Mouse (Mus musculus) CH12F3 (cell line): Measurements from ENCODE around the gene Ing3.

ENCODE experiments used
- in situ Hi-C: fragments of 300-500 bp; cut with MboI; formaldehyde crosslinking; loops from 2 replicates; pipeline ENCODE4 v1.14.3; 2020; ENCODE audit warnings: low sequenced_read_pairs

Ing3 gene

DNA sequence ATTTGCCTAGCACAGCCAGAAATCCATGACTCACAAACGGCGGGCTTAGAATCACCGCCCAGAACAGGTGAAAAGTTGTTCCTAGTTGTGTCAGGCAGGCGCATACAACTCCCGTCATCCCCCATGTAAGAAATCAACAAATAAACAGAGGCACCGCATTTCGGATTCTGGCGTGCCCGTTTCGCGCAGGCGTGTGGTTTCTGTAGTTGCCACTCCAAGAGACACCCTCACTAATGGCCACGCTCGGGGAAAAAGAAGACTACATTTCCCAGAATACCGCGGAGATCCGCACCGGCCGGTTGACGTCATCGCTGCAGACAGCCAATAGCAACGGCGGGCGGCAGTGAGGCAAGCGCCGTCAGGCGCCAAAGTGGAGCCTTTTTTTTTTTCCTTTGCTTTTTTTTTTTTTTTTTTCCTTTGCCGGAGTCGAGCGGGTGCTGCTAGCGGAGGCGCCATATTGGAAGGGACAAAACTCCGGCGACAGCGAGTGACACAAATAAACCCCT lies at the start of gene Ing3:
Ing3 (plus strand) TSS at position 346 of the 506 bp plus-strand sequence.
- in situ Hi-C loops, result no loop called here

- in situ Hi-C loops, result no loop called here
These were observed 39.7 kb upstream of the Ing3 start for GRCm38 (mm10) chr6:21909720-21910119.

DNA sequence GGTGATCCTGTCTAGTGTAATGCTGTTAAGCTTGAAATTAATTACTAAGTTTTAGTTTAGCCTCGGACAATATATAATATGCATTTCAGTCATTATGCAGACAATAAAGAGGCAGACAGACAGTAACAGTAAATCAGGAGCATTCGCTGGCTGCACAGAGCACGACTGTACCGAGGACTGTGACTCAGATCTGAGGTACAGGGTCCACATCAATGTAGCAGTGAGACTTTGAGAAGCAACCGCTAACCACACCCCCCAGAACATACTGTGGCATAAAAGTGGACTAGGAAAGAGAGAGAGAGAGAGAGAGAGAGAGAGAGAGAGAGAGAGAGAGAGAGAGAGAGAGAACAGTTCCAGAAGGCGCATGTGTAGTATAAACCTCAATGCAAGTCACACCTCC lies 38.6 kb upstream of the Ing3 start:
- in situ Hi-C loops, result no loop called here

- in situ Hi-C loops, result no loop called here
These were observed 32.8 kb upstream of the Ing3 start for GRCm38 (mm10) chr6:21916591-21916990.

DNA sequence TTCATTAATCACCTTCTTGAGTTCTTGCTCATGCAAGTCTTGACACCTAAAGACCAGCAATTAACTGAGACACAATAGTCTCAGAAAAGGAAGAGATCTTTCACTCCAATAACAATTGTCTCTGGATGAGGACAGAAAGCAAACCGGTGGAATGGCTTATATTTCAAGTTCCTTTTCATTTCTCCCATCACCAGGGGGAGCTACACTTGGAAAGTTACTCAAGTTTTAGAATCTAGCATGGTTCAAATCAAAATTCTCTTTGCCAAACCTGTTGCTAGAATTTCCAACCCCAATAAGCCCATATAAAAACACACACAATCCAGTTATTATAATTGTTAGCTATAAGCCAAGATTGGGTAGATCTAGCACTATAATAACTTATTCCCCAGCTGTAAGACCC lies 25.2 kb upstream of the Ing3 start:
- in situ Hi-C loops, result no loop called here

DNA sequence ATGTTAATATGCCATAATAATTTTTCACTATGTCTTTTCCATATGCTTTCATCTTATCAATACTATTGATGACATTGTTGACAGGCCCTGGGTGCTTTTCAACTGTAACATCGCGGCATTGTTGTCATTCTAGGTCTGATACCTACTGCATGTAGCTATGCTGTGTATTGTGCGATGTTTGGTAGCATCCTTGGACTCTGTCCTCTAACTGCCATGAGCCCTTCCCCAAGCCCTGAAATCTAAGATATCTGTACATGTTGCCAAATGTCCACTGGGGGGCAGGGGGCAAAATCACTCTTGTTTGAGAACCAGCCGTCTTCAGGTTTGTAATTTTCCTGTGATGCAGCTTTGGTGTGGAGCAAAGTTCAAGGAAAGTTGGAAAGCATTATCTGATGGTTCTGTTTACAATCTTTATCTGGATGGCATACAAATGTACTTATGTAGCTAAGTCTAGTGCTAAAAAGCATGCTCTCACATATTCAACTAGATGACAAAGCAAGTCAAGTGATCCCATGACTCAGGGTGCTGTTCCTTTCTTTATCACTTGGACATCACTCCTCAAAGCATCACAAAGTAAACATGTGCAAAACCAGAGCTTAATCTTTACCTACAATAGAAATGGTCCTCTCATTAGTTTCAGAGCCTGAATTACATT lies 11.3 kb upstream of the Ing3 start:
- in situ Hi-C loops, result no loop called here

- in situ Hi-C loops, result no loop called here
These were observed 539 bp downstream of the Ing3 start for GRCm38 (mm10) chr6:21949771-21950448.

- in situ Hi-C loops, result no loop called here
These were observed 1.3 kb downstream of the Ing3 start for GRCm38 (mm10) chr6:21950676-21951075.

GRCm38 (mm10) chr6:21955468-21955867 lies 6.1 kb downstream of the Ing3 start:
- in situ Hi-C loops, result no loop called here

DNA sequence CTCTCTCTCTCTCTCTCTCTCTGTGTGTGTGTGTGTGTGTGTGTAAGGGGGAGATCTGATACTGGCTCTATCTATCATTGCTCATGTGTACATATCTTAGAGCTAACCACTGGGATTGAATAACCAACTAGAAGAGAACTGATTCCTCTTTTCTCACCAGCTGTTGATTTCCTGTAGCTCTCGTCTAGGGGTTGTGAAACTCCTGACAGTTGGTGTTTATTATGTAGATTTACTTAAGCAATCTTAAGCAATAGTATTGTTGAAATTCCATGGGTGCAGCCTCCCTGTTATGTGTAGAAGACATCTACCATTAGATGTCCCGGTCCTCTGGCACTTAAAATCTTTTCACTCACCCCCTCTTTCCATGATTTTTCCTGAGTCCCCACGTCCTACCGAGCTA lies 9.6 kb downstream of the Ing3 start:
- in situ Hi-C loops, result no loop called here

DNA sequence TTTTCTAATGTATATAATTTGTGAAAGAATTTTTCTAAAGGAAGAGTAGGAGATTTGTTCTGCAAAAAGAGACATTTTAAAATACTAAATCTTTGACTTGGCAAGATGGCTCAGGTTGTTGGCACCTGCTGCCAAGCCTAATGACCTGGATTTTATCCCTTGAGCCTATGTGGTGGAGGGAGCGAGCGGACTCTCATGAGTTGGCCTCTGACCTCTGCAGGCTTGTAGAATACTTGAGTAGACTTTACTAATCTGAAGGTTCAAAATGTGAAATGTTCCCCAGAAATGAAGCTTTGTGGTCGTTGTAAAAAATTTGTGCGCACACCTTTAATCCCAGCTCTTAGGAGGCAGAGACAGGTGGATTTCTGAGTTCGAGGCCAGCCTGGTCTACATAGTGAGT lies 10.5 kb downstream of the Ing3 start:
- in situ Hi-C loops, result no loop called here

DNA sequence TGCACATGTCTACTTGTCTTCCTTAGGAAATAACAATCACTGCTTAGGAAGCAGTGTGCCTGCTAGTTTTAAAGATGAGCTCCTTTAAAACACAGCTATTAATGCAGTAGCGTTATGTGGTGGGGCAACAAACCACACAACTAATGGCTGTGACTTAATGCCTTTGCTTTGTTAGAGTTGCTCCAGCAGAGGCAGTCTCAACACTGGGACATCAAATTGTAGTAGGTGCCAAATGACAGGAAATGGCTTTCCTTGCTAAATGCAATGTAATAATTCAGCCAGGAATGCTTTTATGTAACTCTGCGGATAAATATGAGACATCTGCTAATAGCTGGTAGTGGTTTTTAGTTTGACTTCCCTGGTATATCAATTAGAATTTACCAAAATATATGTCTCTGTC lies 28.2 kb downstream of the Ing3 start:
- in situ Hi-C loops, result no loop called here

GRCm38 (mm10) chr6:21981114-21981513 lies 31.7 kb downstream of the Ing3 start:
- in situ Hi-C loops, result no loop called here

GRCm38 (mm10) chr6:21984990-21985731 lies 35.8 kb downstream of the Ing3 start:
- in situ Hi-C loops, result no loop called here

DNA sequence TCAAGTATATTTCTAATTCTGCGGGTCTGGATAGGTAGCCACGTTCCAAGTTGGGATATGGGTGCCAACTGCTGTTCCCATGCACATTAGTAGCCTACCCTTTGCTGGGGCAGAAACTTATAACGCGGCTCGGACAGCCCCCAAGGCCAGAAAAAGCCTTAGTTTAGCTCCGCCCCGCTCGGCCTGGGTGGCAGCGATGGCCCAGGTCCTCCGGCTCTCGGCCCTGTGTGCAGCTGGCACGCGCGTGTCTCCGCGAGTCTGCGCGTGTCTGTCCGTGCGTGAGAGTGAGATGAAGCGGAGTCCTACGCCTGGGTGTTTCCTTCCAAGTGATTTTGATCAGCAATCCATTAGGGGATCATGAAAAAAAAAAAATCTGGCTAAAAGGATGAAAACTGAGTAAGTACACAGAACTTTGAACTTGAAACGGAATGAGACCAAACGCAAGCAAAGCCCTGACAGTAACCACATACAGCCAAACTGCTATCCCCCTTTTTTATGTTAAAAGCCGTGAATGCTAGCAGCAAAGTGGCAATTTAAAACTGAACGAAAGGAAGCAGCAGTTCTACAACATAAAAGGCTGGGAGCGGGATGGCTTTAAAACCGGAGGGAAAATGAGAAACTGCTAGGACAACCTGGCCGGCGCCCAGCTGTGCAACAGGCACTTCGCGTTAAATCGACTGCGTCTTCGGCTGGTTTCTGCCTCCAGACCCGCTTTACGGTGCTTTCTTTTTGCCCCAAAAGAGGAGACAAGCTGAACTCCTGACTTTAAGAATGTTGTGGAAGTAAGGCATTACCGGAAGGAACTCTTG lies 36.6 kb downstream of the Ing3 start, which contains the start of gene Cped1:
Cped1 (plus strand) TSS at position 185 of the 809 bp plus-strand sequence.
- in situ Hi-C loops, result no loop called here

DNA sequence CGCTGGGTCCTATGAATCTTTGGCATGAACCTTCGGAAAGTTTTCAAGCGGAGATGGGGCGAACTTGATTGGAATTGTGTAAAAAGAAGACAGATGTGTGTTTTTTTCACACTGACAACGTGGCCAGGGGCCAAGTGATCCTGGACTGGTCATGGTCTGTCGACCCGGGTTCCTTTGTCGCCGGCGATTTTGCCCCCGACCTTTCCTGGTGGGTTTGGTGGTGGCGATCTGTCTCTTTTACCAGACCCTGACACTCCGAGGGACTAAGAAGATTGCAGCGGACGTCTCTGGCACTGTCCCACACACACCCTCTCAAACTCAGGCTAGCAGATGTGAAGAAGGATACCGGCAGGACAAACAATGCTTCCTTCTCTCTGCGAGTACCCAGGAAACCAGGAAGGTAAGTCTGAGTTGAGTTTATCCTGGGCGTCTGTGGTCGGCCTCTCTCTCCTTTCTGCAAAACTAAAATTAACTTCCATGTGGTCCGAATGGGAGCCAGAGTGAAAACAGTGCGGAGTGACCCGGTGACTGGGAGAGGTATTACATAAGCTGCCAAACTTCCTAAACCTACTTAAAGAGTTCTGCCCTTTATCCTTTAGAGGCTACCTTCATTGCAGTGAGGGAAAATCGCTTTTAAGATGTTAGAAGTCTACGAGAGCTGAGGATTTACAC lies 37.4 kb downstream of the Ing3 start:
- in situ Hi-C loops, result no loop called here

- in situ Hi-C loops, result no loop called here
These were observed 38.2 kb downstream of the Ing3 start for GRCm38 (mm10) chr6:21987554-21987953.

DNA sequence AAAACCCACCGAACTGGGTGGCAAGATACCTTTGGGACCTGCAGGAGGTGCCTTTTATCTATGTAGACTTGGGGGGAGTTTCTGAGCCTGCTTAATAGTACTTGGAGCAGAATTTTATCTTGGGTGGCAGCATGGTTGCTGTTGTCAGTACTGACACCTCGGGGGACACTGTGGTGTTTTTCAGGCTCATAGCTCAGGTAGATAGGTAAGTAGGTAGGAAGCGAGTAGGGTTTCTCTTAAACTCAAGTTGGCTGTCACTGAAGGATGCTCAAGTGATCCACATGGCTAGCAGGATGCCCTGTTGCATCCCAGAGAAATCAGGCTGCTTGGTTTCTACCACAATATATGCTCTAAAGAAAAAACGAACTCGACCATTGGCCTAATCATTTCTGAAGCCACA lies 38.9 kb downstream of the Ing3 start:
- in situ Hi-C loops, result no loop called here

- in situ Hi-C loops, result no loop called here
These were observed 39.7 kb downstream of the Ing3 start for GRCm38 (mm10) chr6:21989081-21989480.
